Mouse (Mus musculus): ENCODE results near the gene Tagln. TPM values are rescaled to one million over a fixed set of nuclear protein-coding genes. Genes with fewer than 3 reads are reported as not detected.

The Tagln gene
- polyA plus RNA-seq, 1 experiment: 50.3 TPM

GRCm38 (mm10) chr9:45907078-45907428 is 28.8 kb downstream of the Tagln start:
- peak overlapping the region; percentile 68 for H3K27ac ChIP-seq (ENCODE audit: insufficient read depth, low read depth, low read length)
- H3K4me1 ChIP-seq (ENCODE audit: control insufficient read depth, insufficient read depth, low read length): peaks cover 14% of the 10 kb centered on the region; the same call in 1 of the 2 replicates
- peaks cover 2% of the 10 kb centered on the region; the same call in 1 of the 2 replicates for H3K36me3 ChIP-seq (ENCODE audit: control insufficient read depth, insufficient read depth, low read length)
- under 1% methylated on average over 19 of the region's 19 CpGs for WGBS
- peak overlapping the region; percentile 81 for H3K4me3 ChIP-seq (ENCODE audit: insufficient read depth, low read depth, low read length)
- no peak for TF ChIP-seq POLR2A (IDR thresholded peaks at IDR 0.05; ENCODE audit: low read depth, low read length)
- TF ChIP-seq CTCF (conservative IDR thresholded peaks at IDR 0.05; ENCODE audit: insufficient read depth, insufficient read length, low read depth, low read length): no peak
- H3K27me3 ChIP-seq (replicated peaks; ENCODE audit: control insufficient read depth, insufficient read depth, low read length): no peaks in the 10 kb centered on the region
- no peak for DNase-seq

GRCm38 (mm10) chr9:45906355-45907077 is 29.3 kb downstream of the Tagln start, which contains the start of the genes Pcsk7 and Rnf214:
Gene Pcsk7 (plus strand): TSS chr9:45906497.
Gene Rnf214 (minus strand): TSS chr9:45906911.
- peaks cover 14% of the 10 kb centered on the region; the same call in 1 of the 2 replicates for H3K4me1 ChIP-seq (ENCODE audit: control insufficient read depth, insufficient read depth, low read length)
- TF ChIP-seq POLR2A (IDR thresholded peaks at IDR 0.05; ENCODE audit: low read depth, low read length) (peak; percentile 27), CTCF (conservative IDR thresholded peaks at IDR 0.05; ENCODE audit: insufficient read depth, insufficient read length, low read depth, low read length) (peak; percentile 68)
- H3K36me3 ChIP-seq (ENCODE audit: control insufficient read depth, insufficient read depth, low read length): no peaks in the 10 kb centered on the region; the same call in 1 of the 2 replicates
- peak; percentile 95 for DNase-seq
- no peaks in the 10 kb centered on the region for H3K27me3 ChIP-seq (replicated peaks; ENCODE audit: control insufficient read depth, insufficient read depth, low read length)
- WGBS: under 1% methylated on average over 79 of the region's 80 CpGs
- H3K27ac ChIP-seq (ENCODE audit: insufficient read depth, low read depth, low read length): peak within 1 kb of the TSS; percentile 100
- peak within 1 kb of the TSS; percentile 81 for H3K4me3 ChIP-seq (ENCODE audit: insufficient read depth, low read depth, low read length)

GRCm38 (mm10) chr9:45905811-45906237 is 30.0 kb downstream of the Tagln start:
- 2% methylated on average over 21 of the region's 27 CpGs for WGBS
- Histone ChIP-seq H3K4me3 (ENCODE audit: insufficient read depth, low read depth, low read length) (peak overlapping the region; percentile 81), H3K36me3 (ENCODE audit: control insufficient read depth, insufficient read depth, low read length) (no peaks in the 10 kb centered on the region), H3K27me3 (replicated peaks; ENCODE audit: control insufficient read depth, insufficient read depth, low read length) (no peaks in the 10 kb centered on the region), H3K27ac (ENCODE audit: insufficient read depth, low read depth, low read length) (peak overlapping the region; percentile 78), H3K4me1 (ENCODE audit: control insufficient read depth, insufficient read depth, low read length) (peaks cover 14% of the 10 kb centered on the region; the same call in 1 of the 2 replicates)
- TF ChIP-seq CTCF (conservative IDR thresholded peaks at IDR 0.05; ENCODE audit: insufficient read depth, insufficient read length, low read depth, low read length) (no peak), POLR2A (IDR thresholded peaks at IDR 0.05; ENCODE audit: low read depth, low read length) (no peak)
- peak; percentile 34 for DNase-seq

- Histone ChIP-seq H3K27ac (ENCODE audit: insufficient read depth, low read depth, low read length) (no peak overlapping the region), H3K27me3 (replicated peaks; ENCODE audit: control insufficient read depth, insufficient read depth, low read length) (no peaks in the 10 kb centered on the region), H3K4me3 (ENCODE audit: insufficient read depth, low read depth, low read length) (no peak overlapping the region), H3K4me1 (ENCODE audit: control insufficient read depth, insufficient read depth, low read length) (peaks cover 11% of the 10 kb centered on the region; the same call in 1 of the 2 replicates), H3K36me3 (ENCODE audit: control insufficient read depth, insufficient read depth, low read length) (no peaks in the 10 kb centered on the region)
- DNase-seq: no peak
- TF ChIP-seq POLR2A (IDR thresholded peaks at IDR 0.05; ENCODE audit: low read depth, low read length) (no peak), CTCF (conservative IDR thresholded peaks at IDR 0.05; ENCODE audit: insufficient read depth, insufficient read length, low read depth, low read length) (no peak)
- 51% methylated on average over 4 of the region's 4 CpGs for WGBS
Observed at GRCm38 (mm10) chr9:45905196-45905595, 30.7 kb downstream of the Tagln start.

GRCm38 (mm10) chr9:45893681-45894080 is 42.2 kb downstream of the Tagln start:
- Histone ChIP-seq H3K36me3 (ENCODE audit: control insufficient read depth, insufficient read depth, low read length) (peaks cover 8% of the 10 kb centered on the region), H3K4me1 (ENCODE audit: control insufficient read depth, insufficient read depth, low read length) (no peaks in the 10 kb centered on the region), H3K27me3 (replicated peaks; ENCODE audit: control insufficient read depth, insufficient read depth, low read length) (no peaks in the 10 kb centered on the region), H3K4me3 (ENCODE audit: insufficient read depth, low read depth, low read length) (no peak overlapping the region), H3K27ac (ENCODE audit: insufficient read depth, low read depth, low read length) (no peak overlapping the region)
- no peak for TF ChIP-seq CTCF (conservative IDR thresholded peaks at IDR 0.05; ENCODE audit: insufficient read depth, insufficient read length, low read depth, low read length)
- TF ChIP-seq POLR2A (IDR thresholded peaks at IDR 0.05; ENCODE audit: low read depth, low read length): no peak
- no peak for DNase-seq

Other genes with a start within 250 kb of the Tagln start
- gene Cep164, start 107.4 kb downstream of the Tagln start, polyA plus RNA-seq (2012; rRNA removed): 14.6 and 17.8 TPM in 2 replicates
- 26.8 and 31.7 TPM in 2 replicates for gene Bace1, start 97.5 kb downstream of the Tagln start, polyA plus RNA-seq (2012; rRNA removed)
- 32.0 and 53.8 TPM in 2 replicates for gene Pcsk7, start 29.6 kb downstream of the Tagln start, polyA plus RNA-seq (2012; rRNA removed)
- gene Rnf214, start 29.1 kb downstream of the Tagln start, polyA plus RNA-seq (2012; rRNA removed): 17.0 and 20.7 TPM in 2 replicates
- 345 and 570 TPM in 2 replicates for gene Sidt2, start 19.2 kb upstream of the Tagln start, polyA plus RNA-seq (2012; rRNA removed)
- 17.6 and 21.1 TPM in 2 replicates for gene Pafah1b2, start 76.6 kb upstream of the Tagln start, polyA plus RNA-seq (2012; rRNA removed)
- 29.2 and 32.2 TPM in 2 replicates for gene Sik3, start 76.8 kb upstream of the Tagln start, polyA plus RNA-seq (2012; rRNA removed)